Mouse (Mus musculus) neural tube, embryonic 11.5 days (tissue): ENCODE results near the gene Sik1. TPM values are rescaled to one million over a fixed set of nuclear protein-coding genes. Genes with fewer than 3 reads are reported as not detected.

Experiments used
- ATAC-seq: fragments of 200-750 bp; cut with Nextera tagmentation; 2 replicates; pipeline ENCODE4 v1.8.0; 2017; ENCODE audit warnings: moderate number of reproducible peaks, mild to moderate bottlenecking, moderate TSS enrichment, moderate library complexity; ENCODE audit not compliant: insufficient read depth, low FRiP score, low TSS enrichment
- DNase-seq: peaks from one replicate; pipeline ENCODE4 v3.0.0-alpha.2; 2015; ENCODE audit warnings: low spot score
- H3K27ac ChIP-seq: fragments of 300-500 bp; sonication (generic); 2 replicates; pipeline ENCODE4 v1.5.1; 2014; ENCODE audit warnings: low read depth, mild to moderate bottlenecking, low read length
- H3K27me3 ChIP-seq: fragments of 300-500 bp; sonication (generic); 2 replicates; pipeline ENCODE4 v1.6.1; 2014; ENCODE audit warnings: mild to moderate bottlenecking, low read length, mixed read lengths; ENCODE audit not compliant: control insufficient read depth, insufficient read depth
- H3K36me3 ChIP-seq: fragments of 300-500 bp; sonication (generic); 2 replicates; pipeline ENCODE4 v1.6.1; 2014; ENCODE audit warnings: mild to moderate bottlenecking, low read length, moderate library complexity, mixed read lengths; ENCODE audit not compliant: control insufficient read depth, insufficient read depth
- H3K4me1 ChIP-seq: fragments of 300-500 bp; sonication (generic); 2 replicates; pipeline ENCODE4 v1.6.1; 2014; ENCODE audit warnings: low read length, mixed read lengths; ENCODE audit not compliant: control insufficient read depth, insufficient read depth
- H3K4me2 ChIP-seq: fragments of 300-500 bp; sonication (generic); 2 replicates; pipeline ENCODE4 v1.6.1; 2014; ENCODE audit warnings: low read depth, mild to moderate bottlenecking, moderate library complexity
- H3K4me3 ChIP-seq: fragments of 300-500 bp; sonication (generic); 2 replicates; pipeline ENCODE4 v1.5.1; 2014; ENCODE audit warnings: low read depth, low read length
- H3K9ac ChIP-seq: fragments of 300-500 bp; sonication (generic); 2 replicates; pipeline ENCODE4 v1.6.1; 2014; ENCODE audit warnings: mild to moderate bottlenecking, low read length
- H3K9me3 ChIP-seq: fragments of 300-500 bp; sonication (generic); 2 replicates; pipeline ENCODE4 v1.6.1; 2016; ENCODE audit warnings: low read length; ENCODE audit not compliant: control insufficient read depth
- WGBS: fragments of 180-500 bp; shearing (Covaris S2); extraction: QIAGEN DNeasy Blood & Tissue Kit; methylation state at CpG from one replicate; pipeline ENCODE4 v1.1.7; 2014; 5-methylcytosine and 5-hydroxymethylcytosine counted together
- polyA plus RNA-seq: library from polyadenylated mRNA; unstranded; fragments of >200 nt; fragmentation: Nextera tagmentation; extraction: Ambion mirVana; gene quantifications from 2 replicates; pipeline ENCODE4 v1.2.1, GENCODE M21; 2014

Sik1 gene
- polyA plus RNA-seq, 1 experiment from 2014 or later = 18.3 TPM

DNA sequence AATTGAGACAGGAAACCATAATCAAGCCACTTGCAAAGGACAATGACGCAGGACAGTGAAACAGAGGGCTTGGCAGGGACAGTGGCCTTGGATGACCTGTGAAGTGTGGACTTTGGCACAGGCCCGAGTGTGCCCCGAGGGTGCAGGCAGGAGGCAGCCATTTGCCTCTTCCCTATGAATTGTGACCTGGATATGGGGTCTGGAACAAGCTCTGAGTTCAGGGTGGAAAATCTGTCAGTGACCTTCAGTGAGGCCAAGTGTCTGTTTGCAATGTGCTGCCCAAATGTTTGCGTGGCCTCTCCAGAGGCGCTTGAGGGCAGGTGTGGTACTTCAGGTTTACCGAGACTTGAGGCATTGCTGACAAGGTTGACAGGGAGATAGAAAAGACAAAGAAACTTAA, 6.5 kb upstream of the Sik1 start:
- Histone ChIP-seq H3K27me3 (no peaks in the 10 kb centered on the region), H3K27ac (no peak overlapping the region), H3K4me3 (no peak overlapping the region), H3K4me2 (no peak overlapping the region), H3K9ac (no peak overlapping the region), H3K36me3 (no peaks in the 10 kb centered on the region), H3K4me1 (0 out of 2 replicates have a peak, but pooled peaks cover 1% of the 10 kb centered on the region), H3K9me3 (no peaks in the 10 kb centered on the region)
- DNase-seq = no peak
- ATAC-seq = no peak
- WGBS = 83% methylated on average over 6 of the region's 6 CpGs

- Histone ChIP-seq H3K9ac (no peak overlapping the region), H3K4me3 (no peak overlapping the region), H3K4me1 (0 out of 2 replicates have a peak, but pooled peaks cover 5% of the 10 kb centered on the region), H3K36me3 (no peaks in the 10 kb centered on the region), H3K27me3 (no peaks in the 10 kb centered on the region), H3K4me2 (no peak overlapping the region), H3K27ac (no peak overlapping the region), H3K9me3 (no peaks in the 10 kb centered on the region)
- ATAC-seq = no peak
- WGBS = 88% methylated on average over 5 of the region's 5 CpGs
- no peak for DNase-seq
Measured at GRCm38 (mm10) chr17:31861661-31862060, 6.1 kb upstream of the Sik1 start.

GRCm38 (mm10) chr17:31860856-31861255, 5.3 kb upstream of the Sik1 start:
- no peak for ATAC-seq
- Histone ChIP-seq H3K4me3 (no peak overlapping the region), H3K27me3 (no peaks in the 10 kb centered on the region), H3K4me1 (0 out of 2 replicates have a peak, but pooled peaks cover 8% of the 10 kb centered on the region), H3K27ac (no peak overlapping the region), H3K36me3 (no peaks in the 10 kb centered on the region), H3K9me3 (no peaks in the 10 kb centered on the region), H3K9ac (no peak overlapping the region), H3K4me2 (no peak overlapping the region)
- WGBS = 89% methylated on average over 8 of the region's 8 CpGs
- DNase-seq = no peak

DNA sequence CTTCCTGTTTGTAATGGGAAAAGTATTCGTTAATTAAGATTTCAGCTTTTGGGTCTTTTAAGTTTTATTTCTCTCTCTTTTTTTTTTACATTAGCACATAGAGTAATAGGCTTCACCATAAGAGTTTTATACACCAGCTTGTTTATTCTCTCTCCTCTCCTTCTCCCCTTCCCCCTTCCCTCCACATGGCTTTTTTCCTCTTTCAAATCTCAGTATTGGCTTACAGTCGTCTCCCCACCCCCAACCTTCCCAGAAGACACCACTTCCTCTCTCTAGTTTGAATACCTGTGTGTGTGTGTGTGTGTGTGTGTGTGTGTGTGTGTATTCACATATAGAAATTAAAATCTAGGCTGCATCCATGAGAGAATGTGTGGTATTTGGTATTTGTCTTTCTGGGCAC, 3.8 kb upstream of the Sik1 start:
- H3K4me3 ChIP-seq = no peak overlapping the region
- 58% methylated on average over 2 of the region's 2 CpGs for WGBS
- no peaks in the 10 kb centered on the region for H3K36me3 ChIP-seq
- DNase-seq (no peak), ATAC-seq (no peak)
- H3K4me2 ChIP-seq = no peak overlapping the region
- H3K27ac ChIP-seq = no peak overlapping the region
- 0 out of 2 replicates have a peak, but pooled peaks cover 8% of the 10 kb centered on the region for H3K4me1 ChIP-seq
- H3K9ac ChIP-seq = no peak overlapping the region
- H3K9me3 ChIP-seq = no peaks in the 10 kb centered on the region
- H3K27me3 ChIP-seq = no peaks in the 10 kb centered on the region

GRCm38 (mm10) chr17:31858786-31859185, 3.2 kb upstream of the Sik1 start:
- no peak overlapping the region for H3K4me3 ChIP-seq
- no peak overlapping the region for H3K9ac ChIP-seq
- H3K27ac ChIP-seq = no peak overlapping the region
- ATAC-seq (no peak), DNase-seq (no peak)
- 81% methylated on average over 2 of the region's 2 CpGs for WGBS
- H3K4me2 ChIP-seq = no peak overlapping the region
- H3K9me3 ChIP-seq = no peaks in the 10 kb centered on the region
- peaks cover 11% of the 10 kb centered on the region; the same call in 1 of the 2 replicates for H3K4me1 ChIP-seq
- H3K27me3 ChIP-seq = no peaks in the 10 kb centered on the region
- no peaks in the 10 kb centered on the region for H3K36me3 ChIP-seq

DNA sequence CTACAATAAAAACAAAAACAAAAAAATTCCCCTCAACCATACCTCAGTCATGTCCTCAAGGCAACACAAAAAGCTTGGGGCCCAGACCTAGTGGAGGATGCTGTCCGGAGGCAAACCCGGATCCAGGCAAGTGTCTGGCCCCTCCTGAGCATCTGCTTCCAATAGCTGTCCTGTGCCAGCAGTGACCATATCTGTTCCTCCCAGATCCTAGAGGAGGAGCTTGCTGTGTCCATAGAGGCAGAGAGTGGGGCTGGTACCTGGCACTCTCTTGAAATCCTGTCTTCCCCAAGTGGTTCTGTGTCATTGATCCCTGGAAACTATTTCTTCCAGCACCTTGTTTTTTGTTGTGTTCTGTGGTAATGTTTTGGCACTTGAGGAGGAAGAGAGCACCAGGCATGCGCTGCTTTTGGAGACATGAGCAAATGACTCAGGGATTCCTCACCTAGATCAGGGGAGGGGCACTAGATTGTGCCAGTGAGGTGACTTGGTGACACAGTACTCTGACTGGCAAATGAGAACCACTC, 2.4 kb upstream of the Sik1 start:
- H3K36me3 ChIP-seq = no peaks in the 10 kb centered on the region
- H3K9me3 ChIP-seq = no peaks in the 10 kb centered on the region
- no peak overlapping the region for H3K9ac ChIP-seq
- no peaks in the 10 kb centered on the region for H3K27me3 ChIP-seq
- H3K27ac ChIP-seq = no peak overlapping the region
- H3K4me1 ChIP-seq = peaks cover 17% of the 10 kb centered on the region; the same call in 1 of the 2 replicates
- H3K4me2 ChIP-seq = no peak overlapping the region
- no peak for DNase-seq
- WGBS = 84% methylated on average over 3 of the region's 3 CpGs
- H3K4me3 ChIP-seq = no peak overlapping the region
- no peak for ATAC-seq

DNA sequence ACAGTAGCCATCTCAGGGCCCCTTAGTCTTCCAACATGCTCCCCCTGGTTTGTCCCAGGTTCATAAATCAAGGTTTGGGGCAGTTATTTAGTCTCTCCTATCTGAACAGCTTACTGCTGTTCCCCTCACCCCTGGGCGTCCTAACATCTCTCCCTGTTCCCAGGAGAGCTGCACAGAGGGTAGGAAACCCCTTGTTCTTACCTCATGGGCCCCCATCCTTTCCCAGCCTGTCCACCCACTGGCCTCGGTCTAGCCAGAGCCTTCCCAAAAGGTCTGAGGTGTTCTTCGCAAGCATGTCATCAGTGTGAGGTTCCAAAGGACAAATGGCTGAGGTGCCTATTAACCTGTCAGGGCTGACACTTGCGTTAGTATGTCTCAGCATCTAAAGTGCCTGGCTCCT, 1.6 kb upstream of the Sik1 start:
- Histone ChIP-seq H3K4me2 (no peak overlapping the region), H3K4me1 (peaks cover 19% of the 10 kb centered on the region; the same call in 1 of the 2 replicates)
- no peak for DNase-seq

GRCm38 (mm10) chr17:31856519-31857160, 1.0 kb upstream of the Sik1 start:
- peak; percentile 66 for DNase-seq
- Histone ChIP-seq H3K4me3 (no peak overlapping the region; the same call in 1 of the 2 replicates), H3K27ac (peak overlapping the region; percentile 0; the same call in 1 of the 2 replicates), H3K9ac (peak overlapping the region; percentile 53; the same call in 1 of the 2 replicates), H3K9me3 (no peaks in the 10 kb centered on the region), H3K4me2 (peak overlapping the region; percentile 83), H3K4me1 (peaks cover 19% of the 10 kb centered on the region; the same call in 1 of the 2 replicates), H3K27me3 (no peaks in the 10 kb centered on the region), H3K36me3 (no peaks in the 10 kb centered on the region)
- ATAC-seq = peak; percentile 28
- WGBS = 36% methylated on average over 17 of the region's 17 CpGs

More for the DNA sequence above, 1.6 kb upstream of the Sik1 start:
- ATAC-seq = no peak
- H3K27me3 ChIP-seq = no peaks in the 10 kb centered on the region
- no peak overlapping the region for H3K9ac ChIP-seq
- 76% methylated on average over 4 of the region's 4 CpGs for WGBS
- no peaks in the 10 kb centered on the region for H3K36me3 ChIP-seq
- H3K27ac ChIP-seq = 0 out of 2 replicates have a peak overlapping the region, but pooled peaks have one; percentile 0
- no peak overlapping the region for H3K4me3 ChIP-seq
- H3K9me3 ChIP-seq = no peaks in the 10 kb centered on the region
